Mouse (Mus musculus): ENCODE measurements at regions not wholly inside any gene's neighbourhood (a gene's known extent, or its start where the extent isn't known, plus 50 kb on each side); places are given as distances from the start of the nearest gene placed in this dataset.
"Not testable (repeated sequence)": the region's sequence is repeated elsewhere in the genome, so short reads cannot be mapped to it uniquely, and the experiment has no call there.

DNA sequence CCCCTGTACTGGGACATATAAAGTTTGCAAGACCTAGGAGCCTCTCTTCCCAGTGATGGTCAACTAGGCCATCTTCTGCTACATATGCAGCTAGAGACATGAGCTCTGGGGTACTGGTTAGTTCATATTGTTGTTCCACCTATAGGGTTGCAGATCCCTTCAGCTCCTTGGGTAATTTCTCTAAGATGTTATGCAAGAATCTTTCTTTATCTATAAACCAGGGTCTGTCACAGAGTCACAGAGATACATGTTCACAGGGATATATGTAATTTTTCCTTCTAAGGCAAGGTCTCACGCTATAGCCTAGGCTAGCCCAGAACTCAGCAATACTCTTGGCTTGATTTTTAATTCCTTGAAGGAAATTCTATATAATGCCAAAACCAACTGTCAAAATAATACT lies 56.9 kb downstream of the Zfp36l1 start:
- DNase-seq (ENCODE audit: low spot score): not testable (repeated sequence)

DNA sequence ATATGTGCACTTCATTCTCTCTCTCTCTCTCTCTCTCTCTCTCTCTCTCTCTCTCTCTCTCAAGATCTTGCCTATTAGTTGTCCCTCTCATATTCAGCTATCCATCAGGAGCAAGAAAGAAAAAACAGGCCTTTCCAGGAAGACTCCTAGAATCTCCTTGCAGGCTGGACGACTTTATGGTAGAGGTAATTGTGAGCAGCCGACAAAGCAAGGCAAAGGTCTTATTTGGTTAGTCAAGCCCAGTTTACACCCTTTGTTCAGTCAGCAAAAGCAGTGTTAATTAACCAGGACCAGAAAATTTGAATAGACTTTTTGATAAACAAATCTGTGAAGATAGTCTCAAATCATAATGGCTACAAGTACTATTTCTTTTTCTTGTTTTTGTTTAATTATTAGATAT lies 57.4 kb downstream of the Zfp36l1 start:
- no peak for DNase-seq (ENCODE audit: low spot score)

DNA sequence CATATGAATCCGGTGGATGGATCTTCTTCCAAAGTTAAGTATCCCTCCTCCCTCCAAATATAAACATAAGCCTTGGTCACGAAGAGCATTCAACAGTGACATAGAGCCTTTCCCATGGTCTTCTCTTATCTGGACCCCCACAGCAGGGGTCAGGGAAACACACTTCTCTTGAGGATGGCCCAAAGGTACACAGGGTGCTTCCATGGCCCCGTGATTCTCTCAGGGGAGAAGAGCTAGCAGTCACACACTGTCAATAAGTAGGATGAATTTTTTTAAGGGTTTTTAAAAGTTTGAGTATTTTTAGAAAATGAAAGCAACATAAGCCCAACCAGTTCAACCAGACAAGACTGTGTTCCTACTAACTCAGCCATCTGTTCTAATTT lies 58.2 kb downstream of the Zfp36l1 start:
- DNase-seq (ENCODE audit: low spot score): no peak

DNA sequence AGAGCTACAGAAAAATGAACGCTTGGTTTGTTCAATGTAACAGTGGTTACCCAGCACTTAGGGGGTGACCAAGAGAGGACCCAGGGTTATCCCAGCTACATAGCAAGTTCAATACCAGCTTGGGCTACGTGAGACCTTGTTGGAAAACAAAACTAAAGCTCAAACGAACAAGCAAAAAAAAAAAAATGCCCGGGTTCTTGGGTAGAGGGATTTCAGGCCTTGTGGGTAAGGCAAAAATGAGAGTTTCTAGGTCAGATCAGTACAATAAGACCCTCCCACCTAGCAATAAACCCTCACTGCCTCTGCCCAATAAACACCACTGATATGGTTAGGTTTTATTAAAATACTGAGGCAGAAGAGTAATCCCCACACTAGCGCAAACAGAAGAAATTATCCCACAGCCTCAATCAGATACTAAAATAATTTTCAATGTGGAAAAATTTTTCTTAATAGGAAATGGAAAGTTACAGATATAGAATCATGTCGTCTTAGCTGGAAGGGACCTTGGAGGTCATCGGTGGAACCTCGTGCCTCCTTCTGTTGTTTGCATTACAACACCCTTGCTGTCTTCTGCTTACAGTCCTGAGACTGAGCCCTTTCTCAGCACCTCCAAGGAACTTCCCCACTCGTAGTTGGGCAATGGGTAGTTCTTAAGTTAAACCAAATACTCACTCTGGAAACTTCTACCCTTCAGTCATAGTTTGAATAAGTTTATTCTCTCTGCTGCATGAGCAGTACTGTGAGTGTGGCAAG lies 58.7 kb downstream of the Zfp36l1 start:
- no peak for DNase-seq (ENCODE audit: low spot score)

DNA sequence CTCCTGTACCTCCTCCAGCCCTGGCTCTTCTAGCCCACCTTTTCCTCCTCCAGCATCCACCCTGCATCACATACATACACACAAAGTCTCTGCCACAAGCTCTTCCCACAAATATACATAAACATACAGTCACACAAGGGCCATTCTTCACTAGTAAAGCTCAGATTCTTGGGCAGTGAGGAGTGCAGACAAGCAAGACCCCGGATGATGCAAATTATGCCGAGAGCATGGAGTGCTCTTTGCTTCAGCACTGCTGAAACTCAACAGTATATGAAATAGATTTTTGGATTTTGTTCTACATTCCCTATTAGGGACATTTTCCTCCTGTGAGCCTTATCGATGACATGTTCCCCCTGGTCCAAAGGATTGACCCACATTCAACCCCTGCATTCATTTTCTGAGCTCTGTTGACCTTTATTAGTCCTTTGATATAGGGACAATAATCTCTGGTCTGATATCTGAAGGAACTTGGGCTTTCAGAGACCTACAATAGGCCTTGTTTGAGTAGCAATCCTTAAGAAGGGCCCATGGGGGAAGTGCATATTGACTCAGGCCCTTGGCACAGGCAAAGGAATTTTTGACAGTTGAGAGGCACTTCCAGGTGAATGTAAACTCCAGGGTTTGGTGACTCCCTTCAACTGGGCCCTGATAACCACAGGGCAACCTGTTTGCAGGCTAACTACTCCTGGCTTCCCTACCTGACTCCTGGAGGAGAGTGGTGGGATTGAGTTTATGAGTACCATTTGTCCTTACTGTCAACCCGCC lies 64.4 kb downstream of the Zfp36l1 start:
- no peak for DNase-seq (ENCODE audit: low spot score)

DNA sequence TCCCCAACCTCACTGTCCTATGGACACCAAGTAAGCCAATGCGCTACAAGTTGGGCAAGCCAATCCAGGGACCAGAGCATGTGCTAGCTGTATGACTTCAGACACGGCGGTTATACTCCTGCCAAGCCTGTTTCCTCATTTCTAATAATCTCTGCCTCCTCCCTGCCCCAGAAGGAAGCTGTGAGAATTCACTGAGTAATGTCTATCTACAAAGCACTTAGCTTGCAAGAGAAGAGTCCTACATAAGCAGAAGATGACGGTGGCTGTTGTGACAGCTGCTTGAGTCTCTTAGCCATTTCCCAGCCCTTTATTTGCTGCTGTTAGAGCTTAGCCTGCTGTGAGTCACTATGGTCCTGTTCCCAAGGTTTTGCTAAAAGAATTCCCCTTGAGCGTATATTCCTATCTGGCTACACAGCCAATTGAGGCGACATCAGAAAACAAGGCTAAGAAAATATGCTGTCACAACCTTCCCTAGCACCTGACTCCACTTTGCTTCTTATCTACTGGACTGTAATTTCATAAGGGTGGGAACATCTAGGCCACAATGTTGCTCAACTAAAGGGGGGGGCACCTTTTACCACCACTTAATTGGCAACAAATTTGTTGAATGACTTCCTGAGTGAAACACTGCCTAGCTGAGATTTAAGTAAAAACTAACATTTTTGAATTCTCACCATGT lies 66.0 kb downstream of the Zfp36l1 start:
- DNase-seq (ENCODE audit: low spot score): no peak

DNA sequence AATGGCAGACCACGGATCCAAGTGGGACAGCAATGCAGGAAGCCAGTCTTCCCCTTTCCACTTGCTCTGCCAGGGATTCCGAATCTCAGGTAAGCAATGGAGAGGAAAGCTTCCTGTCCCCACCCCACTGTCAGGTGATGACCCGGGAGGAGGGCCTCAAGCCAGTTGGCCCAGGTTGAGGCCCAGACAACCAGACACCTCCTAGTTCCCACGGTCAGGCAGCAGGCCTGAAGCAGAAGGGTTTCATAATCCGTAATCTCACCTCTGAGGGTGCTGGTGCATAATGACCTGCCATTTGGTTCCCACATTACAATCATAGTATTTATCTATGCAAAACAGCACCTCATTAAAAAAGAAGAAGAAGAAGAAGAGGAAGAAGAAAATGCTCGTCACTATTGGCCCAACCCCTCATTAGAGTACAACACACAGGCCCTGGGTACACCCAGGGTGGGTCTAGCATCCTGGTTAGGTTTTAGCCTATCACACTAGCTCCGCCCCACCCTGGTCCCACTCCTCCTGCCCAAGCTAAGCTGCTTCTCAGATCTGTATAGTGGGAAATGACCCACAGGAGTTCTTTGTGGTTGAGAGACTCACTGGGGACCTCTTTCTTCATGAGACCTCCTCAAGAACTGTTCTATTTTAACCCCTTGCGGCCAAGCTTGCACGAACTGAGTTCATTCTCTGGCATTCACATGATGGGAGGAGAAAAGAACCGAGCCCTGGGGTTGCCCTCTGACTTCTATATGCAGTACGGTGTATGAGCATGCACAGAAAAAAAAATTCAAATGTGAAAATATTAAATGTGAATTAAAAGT lies 71.1 kb downstream of the Zfp36l1 start:
- no peak for DNase-seq (ENCODE audit: low spot score)

DNA sequence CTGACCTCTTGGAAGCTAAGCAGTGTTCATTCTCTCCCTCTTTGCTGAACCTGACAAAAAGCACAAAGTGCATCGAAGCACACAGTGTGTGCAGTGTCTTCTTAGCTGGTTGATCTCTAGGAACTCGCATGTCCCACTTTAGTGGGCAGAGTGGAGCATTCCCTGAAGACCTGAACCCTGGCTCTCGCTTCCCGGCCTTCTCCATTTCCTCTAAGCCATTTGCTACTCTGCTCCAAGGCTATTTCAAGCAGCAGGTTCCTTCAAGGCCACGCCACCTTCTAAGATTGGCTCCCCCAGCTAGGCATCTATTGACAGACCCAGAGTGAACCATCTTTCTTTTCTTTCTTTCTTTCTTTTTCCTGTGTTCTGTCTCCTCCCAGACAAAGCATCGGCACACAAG lies 71.8 kb downstream of the Zfp36l1 start:
- DNase-seq (ENCODE audit: low spot score): no peak

DNA sequence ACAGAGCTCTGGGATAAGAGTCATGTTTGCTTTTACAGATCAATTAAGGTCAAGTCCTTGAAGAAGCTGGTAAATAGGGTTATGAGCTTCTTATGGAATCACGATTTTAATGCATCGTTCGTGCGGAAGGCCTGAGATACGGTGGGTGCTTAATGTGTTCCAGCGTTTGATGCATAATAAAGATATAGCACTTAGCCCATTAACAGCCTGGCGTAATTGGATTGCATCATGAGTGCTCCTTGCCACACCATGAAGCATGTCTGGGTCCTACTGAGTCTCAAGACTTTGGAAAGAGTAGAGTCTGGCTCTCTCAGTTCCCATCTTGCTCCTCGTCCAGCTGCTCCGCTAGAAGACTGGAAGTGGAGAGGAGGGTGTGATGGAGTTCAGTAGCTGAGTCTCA lies 72.6 kb downstream of the Zfp36l1 start:
- DNase-seq (ENCODE audit: low spot score): no peak

DNA sequence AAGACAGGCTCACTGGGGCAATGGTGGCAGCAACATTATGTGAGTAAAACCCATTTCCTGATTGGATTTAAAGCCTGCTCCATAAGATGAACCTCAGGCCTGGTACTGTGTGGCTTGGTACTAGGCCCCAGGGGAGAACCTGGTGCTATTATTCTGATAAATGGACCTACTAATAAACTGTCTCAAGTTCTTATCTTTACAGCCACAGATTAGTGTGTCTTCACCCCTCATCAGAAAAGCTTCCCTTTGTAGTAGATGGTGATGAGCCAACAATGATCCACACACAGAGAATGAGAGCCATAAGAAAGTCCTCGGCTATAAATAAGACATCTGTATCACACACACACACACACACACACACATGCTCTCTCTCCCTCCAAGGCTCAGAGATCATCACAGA lies 73.7 kb downstream of the Zfp36l1 start:
- DNase-seq (ENCODE audit: low spot score): no peak

DNA sequence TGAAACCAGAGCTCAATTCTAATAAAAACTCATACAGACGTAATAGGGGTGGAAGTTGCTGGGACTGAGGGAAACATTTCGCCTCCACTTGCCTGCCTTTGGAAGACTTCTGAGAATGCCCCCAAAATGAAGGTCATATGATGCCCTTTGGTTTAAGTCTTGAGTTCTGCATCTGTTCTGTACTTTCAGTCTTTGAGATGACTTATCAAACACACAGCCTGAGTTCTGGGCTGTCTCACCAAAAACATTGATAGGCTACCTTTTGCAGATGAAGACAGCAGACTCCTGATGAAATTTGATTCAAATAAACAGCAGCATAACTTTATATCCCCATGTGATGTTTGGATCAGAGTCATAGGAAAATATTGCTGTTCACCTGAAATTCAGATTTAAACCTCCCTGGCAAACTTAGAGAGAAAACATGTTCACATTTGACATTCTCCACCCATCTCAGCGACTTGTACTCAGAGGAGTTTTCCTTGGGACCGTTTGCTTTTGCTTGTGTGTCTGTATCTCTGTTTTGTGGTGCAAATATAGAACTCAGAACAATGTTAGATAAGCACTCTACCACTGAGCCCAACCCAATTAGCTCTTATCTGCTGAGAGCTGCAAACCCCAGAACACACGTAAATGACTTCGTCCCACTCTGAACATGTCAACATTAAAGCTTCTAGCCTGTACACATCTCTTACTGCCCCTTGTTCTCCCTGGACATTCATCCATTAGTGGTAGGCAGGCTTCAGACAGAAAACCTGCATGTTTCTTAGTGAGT lies 77.1 kb downstream of the Zfp36l1 start:
- DNase-seq (ENCODE audit: low spot score): no peak

DNA sequence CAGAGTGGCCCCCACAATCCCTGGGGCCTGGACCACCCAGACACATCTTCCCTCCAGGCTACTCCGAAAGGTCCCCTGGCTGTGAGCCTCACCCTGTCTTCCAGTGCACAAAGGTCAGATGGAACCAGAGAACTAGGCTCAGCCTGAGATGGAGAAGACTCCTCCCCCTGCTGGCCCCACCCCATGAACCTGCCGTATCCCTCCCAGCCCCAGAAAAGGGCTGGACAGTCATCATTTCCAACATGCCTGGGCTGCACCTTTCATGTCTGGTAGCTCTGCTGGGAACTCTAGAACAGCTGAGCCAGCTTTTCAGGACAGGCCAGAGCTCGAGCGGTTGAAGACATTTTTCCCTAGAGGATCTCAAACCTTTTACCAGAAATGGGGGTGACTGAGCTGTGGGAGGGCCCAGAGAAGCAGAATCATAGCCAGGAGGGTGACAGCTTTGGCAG lies 77.8 kb downstream of the Zfp36l1 start:
- no peak for DNase-seq (ENCODE audit: low spot score)

DNA sequence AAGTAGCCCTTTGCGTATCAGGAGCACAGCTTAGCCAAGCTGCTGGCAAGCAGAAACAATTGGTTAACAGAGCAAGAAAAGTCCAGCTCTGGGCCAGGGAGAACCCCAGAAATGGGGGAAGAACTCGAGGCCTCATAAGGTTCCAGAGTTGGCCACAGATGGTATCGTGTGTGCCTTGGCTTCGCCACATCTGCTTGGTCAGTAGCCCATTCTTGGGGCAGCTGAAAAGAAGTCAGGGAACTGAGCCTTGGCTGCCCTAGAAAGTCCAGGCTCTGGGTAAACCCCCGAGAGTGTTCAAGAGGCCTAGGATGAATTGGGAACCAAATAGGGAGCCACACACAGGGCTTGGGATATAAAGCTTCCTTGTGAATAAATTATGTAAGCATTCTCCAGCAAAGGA lies 78.7 kb downstream of the Zfp36l1 start:
- DNase-seq (ENCODE audit: low spot score): no peak

DNA sequence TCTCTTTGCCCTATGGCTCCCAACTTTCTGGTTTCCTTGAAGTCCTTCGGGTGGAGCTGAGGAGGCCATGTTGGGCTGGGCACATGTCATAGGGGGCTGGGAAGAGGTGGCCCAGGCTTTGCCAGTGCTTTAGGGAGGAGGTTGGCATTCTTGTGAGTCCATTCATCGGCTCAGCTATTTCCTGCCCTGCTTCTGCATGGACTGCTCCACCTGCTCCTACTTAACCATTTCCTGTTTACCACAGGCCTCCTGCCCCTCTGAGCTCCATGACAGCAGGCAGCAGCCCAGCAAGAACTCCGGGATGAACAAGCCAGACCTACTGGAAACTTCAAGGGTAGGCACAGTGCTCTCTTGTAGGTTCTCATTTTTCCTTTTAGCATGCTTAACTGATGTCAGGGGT lies 80.3 kb downstream of the Zfp36l1 start:
- no peak for DNase-seq (ENCODE audit: low spot score)

DNA sequence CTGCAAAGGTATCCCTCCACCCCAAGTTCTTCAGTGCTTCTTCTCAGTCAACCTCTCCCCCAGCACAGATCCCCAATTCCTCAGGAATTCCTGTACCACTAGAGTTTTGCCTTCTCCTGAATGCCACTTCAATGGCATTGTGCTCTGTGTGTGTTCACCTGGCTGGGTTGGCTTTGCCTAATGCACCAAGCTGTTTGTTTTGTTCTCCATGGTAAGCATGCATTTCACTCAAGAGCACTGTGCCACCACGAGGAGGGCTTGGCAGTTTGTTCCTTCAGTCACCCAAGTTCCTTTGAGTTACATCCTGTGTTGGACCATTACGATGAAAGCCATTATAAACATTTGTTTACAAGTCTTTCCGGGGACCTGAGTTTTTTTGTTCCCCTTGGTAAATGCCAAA lies 84.5 kb downstream of the Zfp36l1 start:
- DNase-seq (ENCODE audit: low spot score): no peak

DNA sequence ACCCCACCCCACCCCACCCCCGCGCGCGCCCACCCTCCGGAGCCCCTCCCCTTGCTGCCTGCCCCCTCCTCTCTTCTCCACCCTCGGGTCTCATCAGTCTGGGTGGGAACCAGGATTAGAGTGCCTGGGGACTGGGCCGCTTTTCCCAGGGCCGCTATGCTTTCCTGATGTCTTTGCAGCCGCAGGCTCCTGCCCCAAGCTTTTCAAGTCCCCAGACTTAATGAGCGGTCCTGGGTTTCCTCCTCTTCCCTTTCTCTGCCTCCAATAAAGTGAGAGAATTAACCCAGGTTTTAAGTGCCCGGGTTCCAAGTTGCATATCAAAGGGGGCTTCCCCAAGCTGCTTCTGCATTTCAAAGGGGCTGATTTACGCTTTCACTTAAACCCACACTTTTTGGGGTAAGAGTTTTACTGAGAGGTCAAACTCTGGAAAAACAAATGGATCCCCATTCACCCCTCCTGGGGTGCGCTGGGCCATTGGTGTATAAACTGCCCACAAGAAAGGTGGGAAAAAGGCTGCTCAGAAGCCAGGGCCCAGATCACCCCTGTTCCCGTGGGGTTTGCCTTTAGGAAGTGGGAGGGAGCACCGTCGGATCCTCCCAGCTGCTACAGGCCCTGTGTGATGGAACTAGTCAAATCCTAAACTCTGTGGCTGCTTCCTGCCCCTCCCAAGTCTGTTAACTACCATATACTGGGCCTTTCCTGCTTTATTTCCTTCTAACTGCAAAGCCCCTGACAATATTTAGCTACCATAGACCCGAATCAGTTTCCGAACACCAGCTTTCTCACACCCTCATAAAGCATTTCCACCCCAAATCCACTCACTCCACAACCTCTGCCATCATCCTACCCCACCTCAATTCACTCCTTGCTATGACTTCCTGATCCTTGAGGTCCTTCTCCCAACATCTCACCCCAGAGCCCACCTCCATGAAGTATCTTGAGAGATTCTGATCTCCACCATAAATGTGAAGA lies 89.4 kb downstream of the Zfp36l1 start:
- no peak for DNase-seq (ENCODE audit: low spot score)

DNA sequence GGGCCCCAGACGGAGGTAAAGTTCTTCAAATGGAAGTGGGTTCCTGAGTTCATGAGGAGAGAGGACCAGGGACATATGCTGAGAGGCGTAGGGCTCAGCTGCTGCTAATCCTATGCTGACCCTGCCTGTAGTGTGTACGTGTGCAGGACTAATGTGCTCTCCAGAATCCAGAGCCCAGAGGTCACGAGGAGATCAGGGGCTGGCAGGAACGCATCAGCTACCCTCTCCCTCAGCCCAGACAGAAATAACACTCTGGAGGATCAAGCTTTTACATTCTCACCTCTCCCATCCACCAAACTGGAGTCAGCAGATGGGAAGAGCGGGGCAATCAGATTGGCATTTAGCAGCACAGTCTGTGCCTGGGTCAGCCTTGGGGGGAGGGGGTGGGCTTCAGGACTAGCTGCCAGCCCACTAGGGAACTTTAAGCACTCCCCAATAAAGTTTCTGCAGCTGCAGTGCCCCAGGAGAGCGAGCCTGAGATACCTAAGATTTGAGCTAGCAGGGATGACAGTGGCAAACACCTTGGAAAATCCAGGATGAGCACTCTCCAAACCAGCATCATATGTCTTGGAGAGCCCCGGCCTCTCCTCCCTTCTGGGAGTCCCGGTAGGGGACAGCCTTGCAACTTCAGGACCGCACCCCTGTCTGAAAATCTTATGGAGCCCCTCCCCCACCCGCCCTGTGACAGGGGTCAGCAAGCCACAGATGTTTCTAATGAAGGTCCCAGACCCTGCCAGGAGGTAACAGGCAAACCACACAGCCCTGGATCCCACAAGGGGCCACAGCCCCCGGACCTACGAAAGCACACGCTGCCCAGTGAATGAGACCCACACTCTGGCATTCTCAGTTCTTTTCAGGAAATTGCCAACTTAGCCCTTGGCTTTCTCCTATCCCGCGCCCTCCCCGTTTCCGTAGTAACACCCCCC lies 90.4 kb downstream of the Zfp36l1 start:
- DNase-seq (ENCODE audit: low spot score): no peak

DNA sequence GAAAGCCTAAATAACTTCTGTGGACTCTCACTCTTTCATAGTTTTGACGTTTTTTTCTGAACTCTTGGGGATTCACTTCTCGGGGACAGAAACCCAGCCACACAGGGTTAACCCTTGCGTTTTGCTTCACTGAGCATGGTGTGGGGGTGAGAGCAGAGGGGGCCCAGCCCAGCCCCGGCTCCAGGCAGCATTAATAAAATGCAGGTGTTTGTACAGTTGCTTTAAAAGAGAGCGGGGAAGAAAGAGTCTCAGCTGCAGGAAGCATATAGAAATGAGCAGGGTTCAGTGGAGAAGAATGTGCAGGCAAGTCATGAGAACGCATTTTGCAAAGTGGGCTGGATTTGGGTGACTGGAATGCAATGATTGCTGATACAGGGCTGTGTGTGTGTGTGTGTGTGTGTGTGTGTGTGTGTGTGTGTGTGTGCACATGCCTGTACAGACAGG lies 91.8 kb downstream of the Zfp36l1 start:
- no peak for DNase-seq (ENCODE audit: low spot score)
